Mouse (Mus musculus) megakaryocyte, embryonic 14.5 days (primary cell): ENCODE measurements around the gene Acsl3.

Experiments
- FLI1 ChIP-seq: IDR thresholded peaks from 2 replicates; pipeline ENCODE4 v1.6.1; 2012; ENCODE audit warnings: low read length, inconsistent platforms, mixed read lengths
- GATA1 ChIP-seq: IDR thresholded peaks from 3 replicates; pipeline ENCODE4 v1.6.1; 2012; ENCODE audit warnings: mixed read lengths, low read length, inconsistent platforms, borderline replicate concordance

DNA sequence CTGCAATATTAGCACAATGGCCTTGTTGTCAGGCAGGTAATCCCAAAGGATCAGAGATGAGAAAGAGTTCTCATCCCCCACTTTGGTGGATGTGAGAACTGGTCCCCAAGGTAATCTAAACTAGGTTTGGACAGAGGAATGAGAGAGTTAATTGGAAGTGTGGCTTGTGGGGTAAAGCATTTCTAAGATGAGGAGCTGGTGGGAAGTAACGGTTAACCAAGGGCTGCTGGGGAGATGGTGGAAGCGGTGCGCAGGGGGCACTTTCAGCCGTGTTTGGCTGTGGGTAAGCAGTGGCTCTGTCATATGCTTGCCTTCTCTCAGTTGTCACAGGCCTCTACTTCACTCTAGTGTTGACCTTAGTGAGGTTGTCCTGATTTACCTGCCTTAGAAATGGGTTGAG is 85.7 kb downstream of the Acsl3 start:
- TF ChIP-seq GATA1: no peak
- TF ChIP-seq FLI1: no peak
